Mouse (Mus musculus) midbrain, embryonic 14.5 days (tissue): ENCODE results near the gene Pik3r6. TPM values are rescaled to one million over a fixed set of nuclear protein-coding genes. Genes with fewer than 3 reads are reported as not detected.
A peak's percentile ranks its signal among the peaks of the same experiment; 100 is the strongest.

Source experiments
- ATAC-seq: fragments of 200-750 bp; cut with Nextera tagmentation; 2 replicates; pipeline ENCODE4 v1.8.0; 2017; ENCODE audit warnings: moderate number of reproducible peaks, moderate library complexity; ENCODE audit not compliant: low FRiP score, low TSS enrichment
- DNase-seq: peaks from one replicate; pipeline ENCODE4 v3.0.0-alpha.2; 2015
- H3K27ac ChIP-seq: fragments of 300-500 bp; sonication (generic); replicated peaks from 2 replicates; pipeline ENCODE4 v1.5.1; 2014; ENCODE audit warnings: mild to moderate bottlenecking, low read depth, low read length, moderate library complexity
- H3K27me3 ChIP-seq: fragments of 300-500 bp; sonication (generic); 2 replicates; pipeline ENCODE4 v1.6.1; 2014; ENCODE audit warnings: low read length, control low read depth, mixed read lengths; ENCODE audit not compliant: control insufficient read depth, insufficient read depth
- H3K36me3 ChIP-seq: fragments of 300-500 bp; sonication (generic); 2 replicates; pipeline ENCODE4 v1.6.1; 2014; ENCODE audit warnings: low read length, control low read depth; ENCODE audit not compliant: control insufficient read depth, insufficient read depth
- H3K4me1 ChIP-seq: fragments of 300-500 bp; sonication (generic); 2 replicates; pipeline ENCODE4 v1.6.1; 2014; ENCODE audit warnings: mild to moderate bottlenecking, antibody characterized with exemption, low read length, control low read depth; ENCODE audit not compliant: control insufficient read depth, insufficient read depth
- H3K4me2 ChIP-seq: fragments of 300-500 bp; sonication (generic); 2 replicates; pipeline ENCODE4 v1.6.1; 2014; ENCODE audit warnings: mild to moderate bottlenecking, low read length, moderate library complexity
- H3K4me3 ChIP-seq: fragments of 300-500 bp; sonication (generic); replicated peaks from 2 replicates; pipeline ENCODE4 v1.5.1; 2014; ENCODE audit warnings: low read depth, low read length
- H3K9ac ChIP-seq: fragments of 300-500 bp; sonication (generic); replicated peaks from 2 replicates; pipeline ENCODE4 v1.6.1; 2014; ENCODE audit warnings: mild to moderate bottlenecking, low read length, moderate library complexity
- H3K9me3 ChIP-seq: fragments of 300-500 bp; sonication (generic); 2 replicates; pipeline ENCODE4 v1.6.1; 2016; ENCODE audit warnings: low read length, control low read depth, mixed read lengths; ENCODE audit not compliant: control insufficient read depth
- WGBS: fragments of 180-500 bp; shearing (Covaris S2); extraction: QIAGEN DNeasy Blood & Tissue Kit; methylation state at CpG from one replicate; pipeline ENCODE4 v1.1.7; 2014; 5-methylcytosine and 5-hydroxymethylcytosine counted together
- polyA plus RNA-seq: library from polyadenylated mRNA; unstranded; fragments of >200 nt; fragmentation: Nextera tagmentation; extraction: Ambion mirVana; gene quantifications from 2 replicates; pipeline ENCODE4 v1.2.1, GENCODE M21; 2014

The Pik3r6 gene
- polyA plus RNA-seq, 1 experiment from 2014 or later: 1.5 TPM

DNA sequence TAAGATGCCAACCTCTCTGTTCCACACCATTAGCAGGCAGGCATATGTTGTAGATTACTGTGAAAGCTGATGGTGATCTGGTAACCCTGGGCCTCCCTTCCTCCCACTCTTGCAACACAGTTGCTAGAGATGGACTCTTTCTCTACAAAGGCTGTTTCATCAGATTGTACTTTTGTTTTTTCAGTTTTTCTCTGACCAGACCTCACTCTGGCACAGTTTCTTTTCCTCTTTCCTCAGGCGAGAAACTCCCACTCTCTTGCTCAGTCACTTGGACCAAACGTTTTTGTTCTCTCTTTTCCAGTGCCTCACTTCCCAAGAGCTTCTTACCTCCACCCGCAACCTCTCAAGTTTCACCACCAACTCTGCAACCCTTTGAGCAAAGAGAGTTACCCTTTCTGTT is 11.2 kb downstream of the Pik3r6 start:
- Histone ChIP-seq H3K9me3 (0 out of 2 replicates have a peak, but pooled peaks cover under 1% of the 10 kb centered on the region), H3K4me3 (no peak overlapping the region), H3K27me3 (no peaks in the 10 kb centered on the region), H3K9ac (no peak overlapping the region), H3K4me1 (no peaks in the 10 kb centered on the region), H3K36me3 (no peaks in the 10 kb centered on the region), H3K27ac (no peak overlapping the region), H3K4me2 (no peak overlapping the region)
- WGBS: 60% methylated on average over 3 of the region's 3 CpGs
- no peak for ATAC-seq
- DNase-seq: no peak

DNA sequence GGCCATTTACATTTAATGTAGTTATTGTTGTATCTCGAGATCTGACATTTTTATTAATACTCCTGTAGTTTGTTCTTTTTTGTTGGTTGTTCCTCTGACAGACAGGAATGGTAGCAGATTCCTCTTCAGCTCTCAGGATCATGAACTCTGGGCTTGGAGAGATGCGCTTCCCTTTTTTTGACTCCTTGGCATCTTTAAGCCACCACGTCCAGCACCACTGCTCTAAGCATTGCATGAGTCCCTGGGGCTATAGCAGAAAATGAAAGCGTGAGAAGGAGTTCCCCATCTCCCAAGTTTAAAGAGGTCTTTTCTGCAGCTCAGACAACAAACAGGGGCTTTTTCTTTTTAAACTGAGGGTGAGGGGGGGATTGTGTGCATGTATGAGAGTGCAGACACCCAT is 16.5 kb downstream of the Pik3r6 start:
- H3K9ac ChIP-seq: no peak overlapping the region
- 94% methylated on average over 4 of the region's 4 CpGs for whole genome bisulfite sequencing
- no peaks in the 10 kb centered on the region for H3K4me1 ChIP-seq
- no peak overlapping the region for H3K4me2 ChIP-seq
- H3K4me3 ChIP-seq: no peak overlapping the region
- H3K27me3 ChIP-seq: no peaks in the 10 kb centered on the region
- H3K36me3 ChIP-seq: no peaks in the 10 kb centered on the region
- H3K27ac ChIP-seq: no peak overlapping the region
- ATAC-seq (no peak), DNase-seq (no peak)
- peaks cover 7% of the 10 kb centered on the region; the same call in 1 of the 2 replicates for H3K9me3 ChIP-seq

DNA sequence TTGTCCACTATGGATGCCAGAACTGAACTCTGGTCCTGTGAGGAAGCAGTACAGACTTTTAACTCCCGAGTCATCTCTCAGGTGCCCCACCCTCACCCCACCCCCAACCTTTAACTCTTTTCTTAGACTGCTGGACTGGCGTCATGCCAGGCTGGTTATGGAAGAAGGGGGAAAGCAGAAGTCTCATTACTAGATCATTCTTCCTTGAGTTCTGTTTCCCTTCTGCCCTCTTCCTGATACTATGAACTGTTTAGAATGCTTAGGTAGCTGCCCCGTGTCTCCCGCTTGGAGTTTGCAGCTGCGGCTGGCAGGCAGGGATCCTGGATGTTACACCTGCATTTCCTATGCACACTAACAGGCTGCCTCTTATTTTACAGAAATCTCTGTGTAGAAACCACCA is 17.0 kb downstream of the Pik3r6 start:
- H3K4me2 ChIP-seq: no peak overlapping the region
- 93% methylated on average over 5 of the region's 5 CpGs for WGBS

DNA sequence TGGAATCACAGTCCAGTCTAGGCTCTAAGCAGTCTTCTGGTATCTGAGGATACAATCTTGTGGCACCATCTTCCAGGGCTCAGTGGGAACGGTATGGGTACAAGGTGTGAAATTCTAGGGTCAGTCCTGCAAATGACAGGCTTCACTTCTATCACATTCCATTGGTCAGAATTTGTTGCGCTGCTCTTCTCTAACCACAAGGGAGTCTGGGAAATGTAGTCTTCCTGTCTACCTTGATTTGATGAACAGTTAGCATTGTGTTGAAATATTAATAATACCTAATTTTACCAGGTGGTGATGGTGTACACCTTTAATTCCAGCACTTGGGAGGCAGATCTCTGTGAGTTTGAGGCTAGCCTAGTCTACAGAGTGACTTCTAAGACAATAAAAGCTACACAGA is 17.6 kb downstream of the Pik3r6 start:
- DNase-seq: no peak

More for the DNA sequence above, 17.0 kb downstream of the Pik3r6 start:
- ATAC-seq: no peak
- no peak overlapping the region for H3K4me3 ChIP-seq
- no peaks in the 10 kb centered on the region for H3K36me3 ChIP-seq
- H3K9ac ChIP-seq: no peak overlapping the region
- DNase-seq: no peak
- H3K4me1 ChIP-seq: no peaks in the 10 kb centered on the region
- H3K27ac ChIP-seq: no peak overlapping the region
- peaks cover 7% of the 10 kb centered on the region; the same call in 1 of the 2 replicates for H3K9me3 ChIP-seq
- no peaks in the 10 kb centered on the region for H3K27me3 ChIP-seq

DNA sequence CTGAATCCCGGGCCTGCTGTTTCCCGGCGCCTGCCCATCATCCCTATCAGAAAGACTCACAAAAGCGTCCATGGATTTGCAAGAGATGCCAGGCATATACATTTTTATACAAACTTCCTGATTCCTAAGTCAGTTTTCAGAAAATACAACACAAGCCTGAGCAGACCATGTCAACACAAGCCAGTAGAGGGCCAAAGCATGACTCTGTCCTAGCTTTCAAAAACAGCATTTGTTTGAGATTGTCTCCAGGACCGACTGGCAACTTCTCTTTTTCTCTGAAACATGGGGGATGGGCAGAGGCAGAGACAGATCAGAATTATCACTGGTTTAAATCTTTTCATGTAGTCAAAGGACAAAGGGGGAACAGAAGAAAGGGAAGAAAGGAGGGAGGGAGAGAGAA is 18.5 kb downstream of the Pik3r6 start:
- H3K36me3 ChIP-seq: no peaks in the 10 kb centered on the region
- H3K9ac ChIP-seq: no peak overlapping the region
- no peak overlapping the region for H3K4me2 ChIP-seq
- H3K27ac ChIP-seq: no peak overlapping the region
- ATAC-seq: no peak
- H3K4me1 ChIP-seq: no peaks in the 10 kb centered on the region
- H3K27me3 ChIP-seq: no peaks in the 10 kb centered on the region
- H3K9me3 ChIP-seq: peaks cover 7% of the 10 kb centered on the region; the same call in 1 of the 2 replicates
- no peak for DNase-seq
- no peak overlapping the region for H3K4me3 ChIP-seq
- WGBS: 77% methylated on average over 5 of the region's 5 CpGs

More for the DNA sequence above, 17.6 kb downstream of the Pik3r6 start:
- Histone ChIP-seq H3K4me1 (no peaks in the 10 kb centered on the region), H3K27ac (no peak overlapping the region), H3K4me3 (no peak overlapping the region), H3K4me2 (no peak overlapping the region), H3K9me3 (peaks cover 7% of the 10 kb centered on the region; the same call in 1 of the 2 replicates), H3K36me3 (no peaks in the 10 kb centered on the region), H3K9ac (no peak overlapping the region), H3K27me3 (no peaks in the 10 kb centered on the region)
- WGBS: 98% methylated on average over 2 of the region's 2 CpGs
- ATAC-seq: no peak

DNA sequence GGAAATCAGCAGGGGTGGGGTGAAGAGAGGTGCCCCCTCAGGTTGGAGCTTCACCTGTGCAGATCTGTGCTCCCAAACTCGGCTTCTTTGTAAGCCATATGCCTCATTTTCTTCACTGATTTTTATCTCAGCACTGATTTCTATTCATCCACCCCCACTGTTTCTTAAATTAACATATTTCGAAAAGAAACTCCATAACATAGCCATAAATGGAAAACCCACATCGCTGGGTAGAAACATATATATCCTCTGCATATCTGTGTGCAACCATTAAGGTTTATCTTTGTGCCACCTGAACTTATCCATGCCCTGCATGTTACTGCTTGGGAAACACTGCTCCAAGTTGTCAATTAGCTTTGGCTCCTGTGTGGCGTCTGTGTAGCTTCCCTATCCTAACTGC is 23.6 kb downstream of the Pik3r6 start:
- ATAC-seq (no peak), DNase-seq (no peak)
- no peak overlapping the region for H3K27ac ChIP-seq
- no peaks in the 10 kb centered on the region for H3K36me3 ChIP-seq
- no peak overlapping the region for H3K9ac ChIP-seq
- WGBS: 83% methylated on average over 4 of the region's 4 CpGs
- H3K4me1 ChIP-seq: no peaks in the 10 kb centered on the region
- no peaks in the 10 kb centered on the region for H3K9me3 ChIP-seq
- H3K4me3 ChIP-seq: no peak overlapping the region
- H3K27me3 ChIP-seq: no peaks in the 10 kb centered on the region
- H3K4me2 ChIP-seq: no peak overlapping the region

DNA sequence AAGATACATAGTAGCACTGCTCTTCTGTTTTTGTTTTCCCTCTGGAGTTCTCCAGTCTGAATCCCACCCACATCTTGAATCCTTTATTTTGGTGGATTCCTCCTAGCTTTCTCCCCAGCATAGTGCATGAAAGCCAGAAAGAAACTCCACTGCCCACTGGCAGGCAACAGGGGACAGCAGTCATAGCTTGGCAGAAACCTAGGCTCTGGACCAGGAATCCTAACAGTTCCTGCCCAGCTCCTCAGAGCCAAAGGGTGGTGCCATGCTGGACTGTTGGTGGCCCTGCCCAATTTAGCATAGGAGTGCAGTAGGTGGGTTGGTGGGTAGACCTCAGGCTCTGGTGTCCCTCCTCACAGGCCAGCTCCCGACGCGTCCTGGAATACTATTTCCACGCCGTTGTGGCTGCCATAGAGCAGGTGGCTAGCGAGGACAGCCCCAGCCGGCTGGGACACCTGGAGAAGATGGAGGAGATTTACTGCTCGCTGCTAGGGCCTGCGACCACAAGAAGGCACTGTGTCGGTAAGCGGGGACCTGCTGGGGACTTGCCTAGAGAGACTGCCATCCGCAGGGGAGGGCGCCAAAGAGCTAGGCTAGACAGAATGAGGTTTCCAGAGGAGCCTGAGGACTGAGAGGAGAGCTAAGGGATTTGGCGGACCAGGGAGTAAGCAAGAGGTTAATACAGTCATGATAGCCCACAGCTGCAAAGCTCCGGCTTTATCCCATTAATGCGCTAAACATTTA is 28.4 kb downstream of the Pik3r6 start:
- no peak overlapping the region for H3K4me2 ChIP-seq
- no peaks in the 10 kb centered on the region for H3K9me3 ChIP-seq
- no peak overlapping the region for H3K27ac ChIP-seq
- 21% methylated on average over 16 of the region's 16 CpGs for WGBS
- DNase-seq: peak; percentile 45
- H3K27me3 ChIP-seq: no peaks in the 10 kb centered on the region
- H3K4me1 ChIP-seq: no peaks in the 10 kb centered on the region
- no peaks in the 10 kb centered on the region for H3K36me3 ChIP-seq
- H3K9ac ChIP-seq: no peak overlapping the region
- no peak for ATAC-seq
- no peak overlapping the region for H3K4me3 ChIP-seq

DNA sequence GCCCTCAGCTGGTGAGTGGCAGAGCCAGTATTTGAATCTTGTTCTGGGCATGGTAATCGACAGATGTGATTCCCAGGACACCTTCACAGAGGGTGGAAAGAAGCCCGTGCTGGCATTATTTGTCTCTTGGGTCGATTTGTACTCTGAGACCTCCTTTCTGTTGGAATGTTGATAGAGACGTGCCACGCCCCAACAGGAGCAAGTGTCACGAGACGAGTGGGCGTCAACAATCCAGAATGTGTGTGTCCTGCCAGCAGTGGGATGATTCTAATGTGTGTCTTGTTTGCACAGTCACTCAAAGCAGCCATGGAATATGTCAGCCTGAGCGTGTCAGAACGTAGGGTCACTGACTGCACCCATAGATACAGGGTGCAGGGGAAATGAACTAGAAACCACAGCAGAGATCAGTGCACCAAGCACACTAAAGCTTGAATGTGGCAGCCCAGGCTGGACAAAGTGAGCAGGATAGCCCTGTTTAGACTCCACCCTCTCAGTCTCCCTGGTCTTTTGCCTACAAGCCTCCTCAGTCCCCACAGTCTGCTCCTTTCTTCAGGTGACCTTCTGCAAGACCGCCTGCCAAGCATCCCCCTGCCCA is 29.2 kb downstream of the Pik3r6 start:
- no peak overlapping the region for H3K4me3 ChIP-seq
- no peaks in the 10 kb centered on the region for H3K27me3 ChIP-seq
- DNase-seq (no peak), ATAC-seq (no peak)
- H3K27ac ChIP-seq: no peak overlapping the region
- H3K9me3 ChIP-seq: no peaks in the 10 kb centered on the region
- no peak overlapping the region for H3K4me2 ChIP-seq
- no peaks in the 10 kb centered on the region for H3K4me1 ChIP-seq
- H3K36me3 ChIP-seq: no peaks in the 10 kb centered on the region
- WGBS: 71% methylated on average over 11 of the region's 11 CpGs
- H3K9ac ChIP-seq: no peak overlapping the region

DNA sequence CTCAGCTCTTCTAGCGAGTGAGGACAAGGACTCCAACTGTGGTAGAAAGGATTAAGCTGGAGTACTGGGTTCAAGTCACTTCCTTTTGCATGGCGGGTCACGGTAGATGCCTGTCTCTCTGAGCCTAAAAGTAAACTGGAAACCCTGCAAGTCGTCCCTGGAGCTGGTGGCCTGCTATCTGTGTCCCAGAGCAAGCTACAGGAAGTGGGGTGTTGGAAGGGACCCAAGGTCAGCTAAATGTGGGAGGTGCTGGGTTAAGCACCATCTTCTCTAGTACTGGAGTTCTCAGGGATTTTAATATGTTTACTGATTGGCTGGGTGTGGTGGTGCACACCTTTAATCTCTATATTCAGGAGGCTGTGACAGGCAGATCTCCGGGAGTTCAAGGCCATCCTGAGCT is 30.0 kb downstream of the Pik3r6 start:
- Histone ChIP-seq H3K27ac (no peak overlapping the region), H3K36me3 (no peaks in the 10 kb centered on the region), H3K27me3 (no peaks in the 10 kb centered on the region), H3K4me2 (no peak overlapping the region), H3K9me3 (no peaks in the 10 kb centered on the region), H3K9ac (no peak overlapping the region), H3K4me3 (no peak overlapping the region), H3K4me1 (no peaks in the 10 kb centered on the region)
- WGBS: 79% methylated on average over 5 of the region's 5 CpGs
- ATAC-seq (no peak), DNase-seq (no peak)
